8 mouse cellular contexts compared by ENCODE assay signal in genomic region chr11:44975151-44975550, GRCm38 (mm10).
A peak's percentile ranks its signal among the peaks of the same experiment; 100 is the strongest.
DNase-seq lines count a peak whose midpoint lies in the region; ATAC-seq and TF ChIP-seq lines count a peak whose summit lies in the region.
"Had no signal": no experiment of that assay in that cellular context is flagged by ENCODE, and none has a peak within 500 bp of the region (broad histone marks: within the 10 kb centered on the region; RNA-seq: fewer than 3 reads in every experiment).

No protein-coding gene starts in this region.

- 0 out of 2 replicates have a peak overlapping the region, but pooled peaks have one; percentile 23 for H3K27ac ChIP-seq in midbrain, embryonic 10.5 days (replicated peaks)
- no peak overlapping the region for H3K27ac ChIP-seq in midbrain, embryonic 11.5 days (ENCODE audit: low read depth, low read length)
- peak overlapping the region; percentile 61 for H3K27ac ChIP-seq in embryonic facial prominence, embryonic 15.5 days (replicated peaks)
- H3K27ac ChIP-seq in stomach, postnatal 0 days (replicated peaks), result no peak overlapping the region
- H3K27ac ChIP-seq in midbrain, embryonic 16.5 days (ENCODE audit: low read length), result no peak overlapping the region

- 54% methylated on average over 2 of the region's 2 CpGs for WGBS in midbrain, embryonic 10.5 days
- WGBS in midbrain, embryonic 11.5 days, result 61% methylated on average over 2 of the region's 2 CpGs
- 70% methylated on average over 2 of the region's 2 CpGs for WGBS in embryonic facial prominence, embryonic 15.5 days
- WGBS in stomach, postnatal 0 days, result 66% methylated on average over 2 of the region's 2 CpGs
- 65% methylated on average over 2 of the region's 2 CpGs for WGBS in midbrain, embryonic 16.5 days

- no peak for TF ChIP-seq EP300 in stomach, postnatal 0 days (optimal IDR thresholded peaks at IDR 0.05)

- DNase-seq in midbrain, embryonic 10.5 days (ENCODE audit: low spot score), result no peak
- DNase-seq in midbrain, embryonic 11.5 days (ENCODE audit: low spot score, missing footprints), result no peak
- peak; percentile 76 for DNase-seq in kidney, adult 9 months
- DNase-seq in stomach, postnatal 0 days (ENCODE audit: low spot score), result no peak
- DNase-seq: lung, embryonic 14.5 days had no signal

- no peaks in the 10 kb centered on the region for H3K9me3 ChIP-seq in midbrain, embryonic 10.5 days (replicated peaks)
- H3K9me3 ChIP-seq in midbrain, embryonic 11.5 days (ENCODE audit: control insufficient read depth, low read length), result no peaks in the 10 kb centered on the region
- H3K9me3 ChIP-seq in embryonic facial prominence, embryonic 15.5 days (replicated peaks), result no peaks in the 10 kb centered on the region
- no peaks in the 10 kb centered on the region for H3K9me3 ChIP-seq in stomach, postnatal 0 days (ENCODE audit: control insufficient read depth, low read length)
- no peaks in the 10 kb centered on the region for H3K9me3 ChIP-seq in midbrain, embryonic 16.5 days (replicated peaks; ENCODE audit: control insufficient read depth, low read length, poor library complexity, severe bottlenecking)

- TF ChIP-seq CTCF in stomach, postnatal 0 days (IDR thresholded peaks at IDR 0.05; ENCODE audit: low read depth), result no peak

- no peak for ATAC-seq in midbrain, embryonic 11.5 days (ENCODE audit: low FRiP score)
- no peak for ATAC-seq in embryonic facial prominence, embryonic 15.5 days (ENCODE audit: insufficient number of reproducible peaks, low FRiP score, low TSS enrichment, low read depth)
- ATAC-seq in stomach, postnatal 0 days (ENCODE audit: low FRiP score, low TSS enrichment), result peak; percentile 40; the same call in 1 of the 2 replicates
- no peak for ATAC-seq in megakaryocyte, adult 5-6 weeks (ENCODE audit: poor library complexity, severe bottlenecking)
- no peak for ATAC-seq in midbrain, embryonic 16.5 days

- H3K4me2 ChIP-seq in midbrain, embryonic 11.5 days, result no peak overlapping the region
- no peak overlapping the region for H3K4me2 ChIP-seq in embryonic facial prominence, embryonic 15.5 days (replicated peaks)
- H3K4me2 ChIP-seq in stomach, postnatal 0 days (replicated peaks; ENCODE audit: low read depth), result no peak overlapping the region
- H3K4me2 ChIP-seq in midbrain, embryonic 16.5 days (ENCODE audit: low read length), result no peak overlapping the region
- H3K4me2 ChIP-seq: lung, embryonic 14.5 days had no signal

- no peaks in the 10 kb centered on the region for H3K27me3 ChIP-seq in midbrain, embryonic 10.5 days (ENCODE audit: low read depth, poor library complexity, severe bottlenecking)
- no peaks in the 10 kb centered on the region for H3K27me3 ChIP-seq in midbrain, embryonic 11.5 days (ENCODE audit: control insufficient read depth, insufficient read depth, low read length)
- no peaks in the 10 kb centered on the region for H3K27me3 ChIP-seq in embryonic facial prominence, embryonic 15.5 days
- no peaks in the 10 kb centered on the region for H3K27me3 ChIP-seq in stomach, postnatal 0 days (ENCODE audit: control insufficient read depth, insufficient read depth, low read length)
- no peaks in the 10 kb centered on the region for H3K27me3 ChIP-seq in midbrain, embryonic 16.5 days (ENCODE audit: control insufficient read depth, insufficient read depth, low read depth, low read length)

- peaks cover 31% of the 10 kb centered on the region for H3K4me1 ChIP-seq in midbrain, embryonic 10.5 days
- 0 out of 2 replicates have a peak, but pooled peaks cover 6% of the 10 kb centered on the region for H3K4me1 ChIP-seq in midbrain, embryonic 11.5 days (ENCODE audit: control insufficient read depth, insufficient read depth, low read length)
- peaks cover 42% of the 10 kb centered on the region for H3K4me1 ChIP-seq in embryonic facial prominence, embryonic 15.5 days
- no peaks in the 10 kb centered on the region for H3K4me1 ChIP-seq in stomach, postnatal 0 days (replicated peaks; ENCODE audit: control insufficient read depth, insufficient read depth)
- 0 out of 2 replicates have a peak, but pooled peaks cover 10% of the 10 kb centered on the region for H3K4me1 ChIP-seq in midbrain, embryonic 16.5 days (ENCODE audit: control insufficient read depth, insufficient read depth, low read length)

- H3K9ac ChIP-seq in midbrain, embryonic 11.5 days (ENCODE audit: low read length), result no peak overlapping the region
- H3K9ac ChIP-seq in embryonic facial prominence, embryonic 15.5 days, result no peak overlapping the region
- H3K9ac ChIP-seq in stomach, postnatal 0 days (ENCODE audit: low read length), result no peak overlapping the region
- H3K9ac ChIP-seq in midbrain, embryonic 16.5 days (ENCODE audit: low read depth, low read length), result no peak overlapping the region
- H3K9ac ChIP-seq: lung, embryonic 14.5 days had no signal

- no peaks in the 10 kb centered on the region for H3K36me3 ChIP-seq in midbrain, embryonic 10.5 days
- H3K36me3 ChIP-seq in midbrain, embryonic 11.5 days (ENCODE audit: control insufficient read depth, insufficient read depth, low read length), result no peaks in the 10 kb centered on the region
- H3K36me3 ChIP-seq in embryonic facial prominence, embryonic 15.5 days, result no peaks in the 10 kb centered on the region
- H3K36me3 ChIP-seq in stomach, postnatal 0 days (ENCODE audit: control insufficient read depth, insufficient read depth, low read length), result no peaks in the 10 kb centered on the region
- H3K36me3 ChIP-seq in midbrain, embryonic 16.5 days (ENCODE audit: control insufficient read depth, insufficient read depth, low read length), result no peaks in the 10 kb centered on the region

- no peak overlapping the region for H3K4me3 ChIP-seq in midbrain, embryonic 10.5 days
- no peak overlapping the region for H3K4me3 ChIP-seq in midbrain, embryonic 11.5 days (ENCODE audit: low read depth, low read length)
- no peak overlapping the region for H3K4me3 ChIP-seq in embryonic facial prominence, embryonic 15.5 days (replicated peaks)
- H3K4me3 ChIP-seq in stomach, postnatal 0 days (ENCODE audit: low read depth, low read length), result no peak overlapping the region
- H3K4me3 ChIP-seq in midbrain, embryonic 16.5 days (ENCODE audit: low read depth, low read length), result no peak overlapping the region

Comparison
In these comparisons a context has a peak if more than half of its experiments do, and no peak if none do; other contexts are left out.
1. H3K27ac ChIP-seq: peak in midbrain, embryonic 10.5 days (single experiment) and embryonic facial prominence, embryonic 15.5 days (single experiment); none in midbrain, embryonic 11.5 days (single experiment), stomach, postnatal 0 days (single experiment) and midbrain, embryonic 16.5 days (single experiment).